Mouse (Mus musculus) C2C12 (cell line): ENCODE data around the gene Ydjc.

ENCODE experiments used
- CEBPB ChIP-seq: IDR thresholded peaks from one replicate; pipeline ENCODE4 v1.6.1; 2011; ENCODE audit warnings: low read depth, mild to moderate bottlenecking, control low read depth, moderate library complexity
- CTCF ChIP-seq: IDR thresholded peaks from one replicate; pipeline ENCODE4 v1.5.1; 2011; ENCODE audit not compliant: control insufficient read depth, insufficient read depth, insufficient read length
- FOSL1 ChIP-seq: IDR thresholded peaks from one replicate; pipeline ENCODE4 v1.8.0; 2011; ENCODE audit warnings: mild to moderate bottlenecking, low read length; ENCODE audit not compliant: poor library complexity, insufficient read depth, severe bottlenecking
- MYOD1 ChIP-seq: IDR thresholded peaks from one replicate; pipeline ENCODE4 v1.6.1; 2011; ENCODE audit warnings: low read depth; ENCODE audit not compliant: control insufficient read depth, insufficient read length
- USF1 ChIP-seq: IDR thresholded peaks from one replicate; pipeline ENCODE4 v1.6.1; 2011; ENCODE audit warnings: low read depth, mild to moderate bottlenecking, control low read depth, moderate library complexity

GRCm38 (mm10) chr16:17151874-17152273, 7.5 kb downstream of the Ydjc start:
- TF ChIP-seq FOSL1, result no peak
- TF ChIP-seq CTCF, result no peak
- no peak for TF ChIP-seq USF1
- TF ChIP-seq MYOD1, result no peak
- no peak for TF ChIP-seq CEBPB
